Mouse (Mus musculus) left cerebral cortex, postnatal 14 days (tissue): ENCODE results near the gene Adam12. TPM values are rescaled to one million over a fixed set of nuclear protein-coding genes. Genes with fewer than 3 reads are reported as not detected.
A peak's percentile ranks its signal among the peaks of the same experiment; 100 is the strongest.
"Not testable (repeated sequence)": the region's sequence is repeated elsewhere in the genome, so short reads cannot be mapped to it uniquely, and the experiment has no call there.

Source experiments
- DNase-seq, 2 experiments: peaks; one replicate each; pipeline ENCODE4 v3.0.0; 2021 to 2022; ENCODE audit warnings: low spot score in 2 of 2, mixed read lengths in 1 of 2
- intact Hi-C: fragments of 180-260 bp; cut with DNase I; formaldehyde crosslinking; loops from one replicate; pipeline ENCODE4 v1.15.1; 2025
- total RNA-seq, 2 experiments: library from RNA; stranded (reverse); gene quantifications; 2 replicates each; pipeline ENCODE4 v1.2.3; 2021

Gene Adam12
- total RNA-seq, 2 experiments from 2014 or later: 6.5 to 8.0 TPM

DNA sequence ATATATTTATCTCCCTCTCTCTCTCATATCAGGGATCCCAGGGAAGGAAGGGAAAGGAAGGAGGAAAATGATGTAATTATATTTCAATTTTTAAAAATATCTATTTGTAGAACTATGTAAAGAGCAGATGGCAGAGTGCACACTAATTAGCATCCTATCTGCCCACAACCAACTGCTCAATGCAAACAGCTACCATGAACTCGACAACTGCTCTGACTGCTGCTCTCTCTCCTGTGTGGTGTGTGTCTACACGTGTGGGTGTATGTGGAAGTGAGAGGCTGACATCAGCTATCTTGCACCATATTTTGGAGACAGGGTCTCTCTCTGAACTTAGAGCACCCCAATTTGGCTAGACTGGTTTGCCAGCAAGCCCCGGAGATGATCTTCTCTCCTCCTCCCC, 320.1 kb downstream of the Adam12 start:
- intact Hi-C loops: no loop called here
- DNase-seq: peak; percentile 47 to 58

DNA sequence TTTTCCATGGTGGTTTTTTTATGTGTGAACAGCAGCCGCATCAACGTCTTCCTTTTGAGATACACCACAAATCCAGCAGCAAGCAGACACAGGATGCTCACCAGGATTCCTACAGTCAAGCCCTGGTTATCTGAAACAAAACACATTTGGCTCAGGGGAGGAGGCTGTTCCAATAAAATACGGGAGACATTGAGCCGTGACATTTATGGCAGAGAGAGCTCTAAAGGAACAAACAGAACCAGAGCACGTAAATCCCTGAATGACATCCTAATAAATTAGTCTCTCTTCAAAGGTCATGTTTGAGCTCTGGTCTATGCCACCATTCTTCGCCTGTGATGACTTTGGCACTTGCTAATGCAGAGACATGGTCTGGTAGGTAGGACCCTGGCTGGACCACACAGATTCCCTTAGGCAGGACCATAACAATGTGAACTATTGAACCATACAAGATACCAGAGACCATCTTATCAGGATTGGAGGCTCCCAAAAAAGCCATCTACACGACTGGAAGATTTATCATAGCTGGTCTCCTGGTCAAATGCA, 322.0 kb downstream of the Adam12 start:
- DNase-seq: no peak
- intact Hi-C loops: no loop called here

DNA sequence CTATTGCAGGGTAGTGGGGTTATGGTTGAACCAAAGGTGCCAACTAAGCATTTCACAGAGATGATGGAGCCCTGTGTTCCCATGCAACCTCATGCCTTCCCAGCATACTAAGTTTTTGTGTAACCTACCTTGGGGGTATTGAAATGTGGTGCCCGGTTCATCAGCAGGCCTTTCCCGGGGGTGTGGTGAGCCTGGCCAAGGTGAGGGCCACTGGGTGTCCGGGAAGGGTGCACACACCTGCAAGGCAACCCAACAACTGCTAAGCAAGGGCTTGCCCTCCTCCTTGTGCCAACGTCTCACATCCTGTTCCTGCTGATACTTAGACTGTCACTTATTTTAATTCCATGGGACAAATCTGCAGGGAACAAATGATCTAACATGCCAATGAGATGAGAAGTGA, 323.0 kb downstream of the Adam12 start:
- intact Hi-C loops: no loop called here
- DNase-seq: no peak

GRCm38 (mm10) chr7:133899391-133899790, 332.6 kb downstream of the Adam12 start:
- intact Hi-C loops: no loop called here

DNA sequence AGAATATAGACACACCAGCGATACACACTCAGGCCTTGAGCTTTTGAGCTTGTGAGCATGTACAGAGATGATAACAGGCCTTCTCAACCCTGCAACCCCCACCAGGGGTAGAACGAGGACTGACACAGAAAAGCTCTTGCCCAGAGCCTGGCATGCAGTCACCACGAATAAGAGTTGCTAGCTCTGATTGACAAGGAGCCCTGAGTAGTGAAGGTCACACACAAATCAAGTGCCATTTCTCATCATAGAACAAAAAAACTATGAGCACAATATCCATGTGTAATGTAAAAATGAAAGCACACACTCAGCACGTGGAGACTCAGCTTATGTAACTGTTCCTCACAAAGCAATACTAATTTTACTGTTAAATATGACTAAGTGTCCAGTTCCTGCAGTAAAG, 340.1 kb downstream of the Adam12 start:
- intact Hi-C loops: no loop called here
- no peak for DNase-seq

More at GRCm38 (mm10) chr7:133899391-133899790, 332.6 kb downstream of the Adam12 start:
- DNase-seq: no peak

DNA sequence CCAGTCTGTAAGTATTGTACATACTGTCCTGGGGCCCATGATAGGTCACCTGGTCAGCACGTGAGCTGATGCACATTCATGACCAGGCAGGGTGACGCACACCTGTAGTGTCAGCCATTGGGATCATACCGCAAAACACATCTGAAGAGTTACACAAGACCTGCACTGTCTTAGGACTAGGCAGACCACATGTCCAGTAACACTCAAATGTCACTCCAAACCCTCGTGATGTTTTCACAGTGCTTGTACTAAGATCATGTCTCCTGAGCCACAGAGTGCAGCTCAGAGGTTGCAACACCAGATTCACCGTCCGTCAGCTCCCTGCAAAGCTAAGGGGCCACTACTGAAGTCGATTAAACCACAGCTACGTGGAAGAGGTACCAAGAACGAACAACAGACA, 340.6 kb downstream of the Adam12 start:
- DNase-seq: no peak
- intact Hi-C loops: no loop called here

DNA sequence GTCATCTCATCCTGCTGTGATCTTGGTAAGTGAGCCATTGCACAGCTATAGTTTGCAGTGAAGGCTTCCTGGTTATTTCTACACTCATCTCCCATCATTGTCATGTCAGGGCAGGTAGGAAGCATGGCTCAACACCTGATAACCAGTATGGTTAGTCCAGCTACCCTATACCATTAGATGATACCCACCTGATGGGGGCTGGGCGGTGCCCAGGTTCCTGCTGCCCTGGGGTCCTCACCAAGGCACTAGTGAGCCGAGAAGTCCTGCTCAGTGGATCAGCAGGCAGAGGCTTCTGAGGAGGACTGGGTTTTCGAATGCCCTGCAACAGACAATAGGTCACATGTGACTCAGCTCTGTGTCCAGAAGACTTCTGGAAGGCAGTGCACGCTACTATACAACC, 342.0 kb downstream of the Adam12 start:
- no peak for DNase-seq
- intact Hi-C loops: no loop called here

DNA sequence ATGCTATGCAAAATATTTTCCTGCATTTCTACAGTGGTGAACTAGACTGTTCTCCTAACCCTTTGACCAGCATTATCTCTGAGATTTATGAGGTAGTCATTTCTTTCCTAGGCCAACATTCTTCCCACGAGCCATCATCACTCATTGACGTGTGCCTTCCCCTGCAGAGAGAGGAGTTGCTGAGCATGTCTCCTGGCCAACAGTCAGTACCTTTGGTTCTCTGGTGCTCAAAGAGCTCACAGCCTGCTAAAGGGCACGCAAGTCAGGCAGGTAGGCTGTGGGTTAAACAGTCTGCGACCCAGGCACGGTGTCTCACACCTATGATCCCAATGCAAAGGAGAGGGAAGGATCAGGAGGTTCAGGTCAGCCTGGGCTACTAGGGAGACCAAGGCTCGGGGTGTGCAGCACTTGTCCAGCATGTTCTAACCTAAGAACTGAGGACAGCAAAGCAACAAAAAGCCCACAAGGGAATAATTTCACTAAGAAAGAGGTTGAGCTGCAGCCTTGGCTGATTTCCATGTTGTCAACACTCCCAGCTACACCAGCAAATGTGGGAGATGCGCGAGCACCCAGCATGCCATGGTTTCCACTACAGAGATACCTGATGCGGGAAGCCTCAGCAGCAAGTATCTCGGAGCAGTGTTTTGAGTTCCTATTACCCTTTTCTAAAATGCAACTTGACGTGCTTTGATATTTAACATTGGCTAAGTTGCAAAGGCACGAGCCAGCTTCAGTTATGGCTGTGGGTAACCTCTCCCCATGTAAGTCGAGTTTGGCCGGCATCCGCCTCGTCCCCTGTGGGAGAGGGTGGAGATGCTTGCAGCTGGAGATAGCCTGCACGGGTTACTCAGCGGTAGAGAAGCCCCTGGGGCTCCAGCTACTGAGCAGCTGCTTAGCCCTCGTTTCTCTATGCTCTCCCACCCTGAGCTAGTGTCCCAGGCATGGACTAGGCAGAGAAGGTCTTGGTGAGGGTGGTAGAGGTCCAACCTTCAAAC, 342.7 kb downstream of the Adam12 start:
- peak in 1 of 2 experiments; percentile 12 for DNase-seq
- intact Hi-C loops: no loop called here

DNA sequence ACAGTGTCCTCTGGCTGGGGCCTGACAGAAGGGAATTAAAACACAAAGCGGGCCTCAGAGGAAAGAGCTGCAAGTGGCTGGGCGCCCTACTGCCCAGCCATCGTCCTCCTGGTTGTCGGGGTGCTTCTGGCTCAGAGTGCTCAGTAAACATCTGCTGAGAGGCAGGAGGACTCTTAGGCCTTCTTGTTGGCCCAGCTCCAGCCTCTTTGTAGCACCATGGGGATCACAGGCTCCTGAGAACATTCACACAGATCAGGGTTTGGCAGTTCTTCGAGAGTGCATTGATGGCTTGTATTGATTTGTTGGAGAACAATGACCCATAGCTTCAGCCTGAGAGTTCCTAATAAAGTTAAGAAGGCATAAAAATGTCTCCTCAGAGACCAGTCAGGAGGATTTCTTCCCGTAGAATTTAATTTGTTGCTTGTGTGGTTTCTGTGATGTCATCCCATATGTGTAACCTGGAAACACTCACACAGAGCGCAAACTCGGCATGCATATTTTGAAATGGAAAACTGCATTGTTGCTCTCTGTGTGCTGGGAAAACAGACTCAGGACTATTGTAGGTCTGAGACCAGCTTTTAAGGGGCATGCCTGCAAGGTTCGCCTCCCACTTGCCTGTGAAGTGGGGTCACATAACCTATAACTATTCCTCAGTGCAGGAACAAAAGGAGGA, 347.1 kb downstream of the Adam12 start:
- DNase-seq, intact Hi-C loops: not testable (repeated sequence)

- no peak for DNase-seq
- intact Hi-C loops: no loop called here
Observed at GRCm38 (mm10) chr7:133879761-133880160, 352.2 kb downstream of the Adam12 start.

DNA sequence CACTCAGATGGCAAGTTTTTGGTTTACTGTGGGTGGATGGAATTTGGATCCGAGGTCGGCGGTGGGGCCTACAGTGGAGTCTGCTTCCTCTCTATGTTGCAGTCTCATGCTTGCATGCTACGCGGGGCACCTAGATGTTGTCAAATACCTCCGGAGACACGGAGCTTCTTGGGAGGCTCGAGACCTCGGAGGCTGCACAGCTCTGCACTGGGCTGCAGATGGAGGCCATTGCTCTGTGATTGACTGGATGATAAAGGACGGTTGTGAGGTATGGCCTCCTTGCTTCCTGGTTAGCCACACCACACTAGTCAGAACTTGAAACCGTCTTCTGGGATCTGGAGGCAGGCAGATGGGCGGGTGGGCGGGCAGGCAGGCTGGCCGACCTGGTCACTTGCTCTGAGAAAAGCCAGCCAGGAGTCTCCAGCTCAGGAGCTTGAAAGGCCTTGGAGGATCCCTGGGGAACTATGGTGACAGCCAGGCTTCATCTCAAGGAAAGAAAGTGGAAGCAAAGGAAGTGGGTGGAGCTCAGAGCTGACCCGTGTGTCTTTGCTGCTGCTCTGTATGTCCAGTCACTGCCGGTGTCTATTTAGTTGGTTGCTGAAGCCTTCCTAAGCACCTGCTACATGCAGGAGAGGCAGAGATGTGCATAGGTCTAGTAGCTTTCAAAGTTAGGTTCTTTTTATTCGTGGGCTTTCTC, 355.2 kb downstream of the Adam12 start:
- DNase-seq: no peak
- intact Hi-C loops: no loop called here

- intact Hi-C loops: no loop called here
- DNase-seq: no peak
Observed at GRCm38 (mm10) chr7:133876139-133876538, 355.8 kb downstream of the Adam12 start.

GRCm38 (mm10) chr7:133872701-133873100, 359.2 kb downstream of the Adam12 start:
- no peak for DNase-seq
- intact Hi-C loops: no loop called here

- DNase-seq: no peak
- intact Hi-C loops: no loop called here
Observed at GRCm38 (mm10) chr7:133870265-133870664, 361.7 kb downstream of the Adam12 start.

DNA sequence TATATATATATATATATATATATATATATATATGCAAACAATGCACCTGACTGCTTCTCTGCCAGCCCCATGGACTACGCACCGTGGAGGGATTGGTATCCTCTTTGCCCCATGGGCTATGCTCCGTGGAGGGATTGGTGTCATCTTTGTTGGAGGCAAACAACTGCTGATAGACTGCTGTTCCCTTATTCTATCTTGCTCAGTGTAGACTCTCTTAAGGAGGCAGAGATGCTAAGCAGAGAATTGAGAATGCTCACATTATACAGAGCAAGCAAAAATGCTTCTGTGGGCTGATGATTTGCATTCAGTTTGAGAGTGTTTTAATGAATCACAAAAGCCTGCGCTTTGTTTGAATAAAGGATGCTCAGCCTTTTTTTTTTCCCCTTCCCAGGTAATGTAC, 368.3 kb downstream of the Adam12 start:
- DNase-seq: no peak
- intact Hi-C loops: loop anchor here (5.0 kb wide), 1 partner anchor 444 kb away; no protein-coding TSS in a partner anchor

DNA sequence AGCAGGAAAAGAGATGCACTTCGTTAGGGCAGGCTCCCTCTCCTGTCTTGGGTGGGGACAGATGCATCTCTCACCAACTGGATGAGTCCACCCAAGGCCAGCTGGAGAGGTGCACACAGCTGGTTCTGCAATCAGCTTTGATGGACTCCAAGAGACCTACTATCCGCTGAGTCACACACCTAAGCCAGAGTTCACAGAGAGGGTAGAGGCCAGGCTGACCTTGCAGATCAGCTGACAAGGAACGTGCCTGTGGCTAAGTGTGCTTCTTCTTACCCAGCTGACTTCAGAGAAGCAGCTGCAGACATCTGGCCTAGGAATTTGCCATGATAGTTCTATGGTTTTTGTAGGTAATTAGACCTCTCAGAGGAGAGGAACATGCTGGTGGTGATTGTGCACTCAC, 368.8 kb downstream of the Adam12 start:
- DNase-seq: no peak
- intact Hi-C loops: loop anchor here (5.0 kb wide), 1 partner anchor 444 kb away; no protein-coding TSS in a partner anchor

DNA sequence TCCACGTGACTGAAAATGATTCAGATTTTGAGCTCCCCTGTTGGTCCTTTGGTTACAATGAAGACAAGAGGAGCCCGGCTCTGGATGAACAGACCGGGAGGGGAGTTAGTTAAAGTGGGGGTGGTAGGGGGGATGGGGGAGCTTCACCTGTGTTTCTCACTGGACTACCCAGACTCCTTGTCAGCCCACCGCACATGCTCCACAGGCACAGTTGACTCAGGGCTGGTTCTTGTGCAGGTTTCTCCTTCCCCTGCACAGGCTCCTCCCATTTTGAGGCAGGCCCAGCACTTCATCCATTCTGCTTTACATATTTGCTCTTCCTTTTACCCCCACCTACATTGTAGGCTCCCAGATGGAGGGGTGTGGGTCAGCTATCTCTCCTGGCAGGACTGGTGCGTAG, 369.2 kb downstream of the Adam12 start:
- DNase-seq: no peak
- intact Hi-C loops: loop anchor here (5.0 kb wide), 1 partner anchor 445 kb away; no protein-coding TSS in a partner anchor

DNA sequence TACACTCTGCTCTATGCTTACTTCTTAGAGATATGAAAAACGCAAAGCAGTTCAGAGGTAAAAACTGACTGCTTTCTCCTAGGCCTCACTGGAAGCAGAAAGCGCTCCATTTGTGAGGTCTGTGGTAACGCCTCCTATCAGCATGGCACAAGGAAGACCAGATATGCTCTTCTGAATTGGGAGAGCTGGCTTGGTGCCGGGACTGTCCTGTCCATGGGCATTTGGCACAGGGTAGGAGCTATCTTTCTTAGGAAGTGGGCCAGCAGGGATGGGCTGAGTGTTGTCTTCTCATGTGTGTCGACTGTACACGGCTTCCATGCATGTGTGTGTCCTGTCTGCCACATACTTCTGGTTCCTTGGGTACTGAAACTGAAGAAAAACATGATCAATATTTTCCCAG, 369.7 kb downstream of the Adam12 start:
- intact Hi-C loops: loop anchor here (5.0 kb wide), 1 partner anchor 445 kb away; no protein-coding TSS in a partner anchor
- no peak for DNase-seq

DNA sequence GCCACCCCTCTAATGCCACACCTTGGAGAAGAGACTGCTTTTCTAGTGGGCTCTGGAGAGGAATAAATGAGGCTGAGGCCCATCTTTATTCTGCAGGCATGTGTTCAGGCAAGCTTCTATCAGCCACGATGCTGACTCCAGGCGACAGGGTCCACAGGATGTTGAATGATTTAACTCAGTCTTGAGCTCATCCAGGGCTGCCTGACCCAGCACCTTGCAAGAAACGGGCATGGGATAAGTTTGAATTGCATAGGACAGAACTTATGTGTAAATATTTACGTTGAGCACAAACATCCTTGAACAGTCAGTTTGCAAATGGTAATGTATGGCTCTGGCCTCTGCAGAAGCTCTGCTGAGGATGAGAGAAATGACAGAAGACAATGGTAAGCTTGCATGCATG, 372.4 kb downstream of the Adam12 start:
- intact Hi-C loops: no loop called here
- DNase-seq: no peak

GRCm38 (mm10) chr7:133858506-133858905, 373.4 kb downstream of the Adam12 start:
- intact Hi-C loops: no loop called here
- no peak for DNase-seq
